Mouse (Mus musculus): ENCODE measurements around the gene Abcg4.

Abcg4 gene

GRCm38 (mm10) chr9:44269077-44269476 lies 19.3 kb downstream of the Abcg4 start:
- DNase-seq: no peak

GRCm38 (mm10) chr9:44268432-44268831 lies 20.0 kb downstream of the Abcg4 start, which contains the start of gene Nlrx1:
Nlrx1 (minus strand) TSS chr9:44268599.
- peak; percentile 91 for DNase-seq

GRCm38 (mm10) chr9:44268027-44268360 lies 20.4 kb downstream of the Abcg4 start:
- DNase-seq: peak; percentile 99

GRCm38 (mm10) chr9:44267319-44268026 lies 20.9 kb downstream of the Abcg4 start:
- DNase-seq: peak; percentile 93

GRCm38 (mm10) chr9:44266478-44267226 lies 21.8 kb downstream of the Abcg4 start:
- DNase-seq: peak; percentile 89

GRCm38 (mm10) chr9:44261388-44261787 lies 27.0 kb downstream of the Abcg4 start:
- no peak for DNase-seq

GRCm38 (mm10) chr9:44259014-44259413 lies 29.4 kb downstream of the Abcg4 start:
- DNase-seq: no peak

GRCm38 (mm10) chr9:44256213-44256612 lies 32.2 kb downstream of the Abcg4 start:
- no peak for DNase-seq

GRCm38 (mm10) chr9:44255136-44255521 lies 33.3 kb downstream of the Abcg4 start:
- DNase-seq: no peak

GRCm38 (mm10) chr9:44254508-44255135 lies 33.8 kb downstream of the Abcg4 start:
- DNase-seq: no peak

- DNase-seq: no peak
These were observed 35.0 kb downstream of the Abcg4 start for GRCm38 (mm10) chr9:44253441-44253840.

- DNase-seq: no peak
These were observed 37.1 kb downstream of the Abcg4 start, which contains the start of gene Pdzd3 for GRCm38 (mm10) chr9:44251314-44251713. Pdzd3 (minus strand) TSS chr9:44251471.

- DNase-seq: no peak
These were observed 38.0 kb downstream of the Abcg4 start for GRCm38 (mm10) chr9:44250445-44250844.

GRCm38 (mm10) chr9:44249181-44250146 lies 39.0 kb downstream of the Abcg4 start:
- peak; percentile 96 for DNase-seq

- no peak for DNase-seq
These were observed 40.5 kb downstream of the Abcg4 start for GRCm38 (mm10) chr9:44247907-44248306.

GRCm38 (mm10) chr9:44243621-44244020 lies 44.8 kb downstream of the Abcg4 start:
- DNase-seq: no peak

GRCm38 (mm10) chr9:44241418-44241817 lies 47.0 kb downstream of the Abcg4 start:
- DNase-seq: no peak

- no peak for DNase-seq
These were observed 47.5 kb downstream of the Abcg4 start for GRCm38 (mm10) chr9:44240911-44241310.

- DNase-seq: no peak
These were observed 48.0 kb downstream of the Abcg4 start, which contains the start of gene Ccdc153 for GRCm38 (mm10) chr9:44240399-44240798. Ccdc153 (plus strand) TSS chr9:44240676.

GRCm38 (mm10) chr9:44239447-44239846 lies 49.0 kb downstream of the Abcg4 start:
- DNase-seq: no peak

GRCm38 (mm10) chr9:44238501-44239190 lies 49.8 kb downstream of the Abcg4 start:
- no peak for DNase-seq

GRCm38 (mm10) chr9:44237128-44237527 lies 51.3 kb downstream of the Abcg4 start:
- DNase-seq: no peak

Data from heart, adult 11 months (tissue).